Comparison of ENCODE assay signal across 10 mouse cellular contexts in genomic region chr5:117133446-117134065, GRCm38 (mm10). TPM values are rescaled to one million over a fixed set of nuclear protein-coding genes. Genes with fewer than 3 reads are reported as not detected.
A peak's percentile ranks its signal among the peaks of the same experiment; 100 is the strongest.
DNase-seq lines count a peak whose midpoint lies in the region; ATAC-seq and TF ChIP-seq lines count a peak whose summit lies in the region.
"Had no signal": no experiment of that assay in that cellular context is flagged by ENCODE, and none has a peak within 500 bp of the region (broad histone marks: within the 10 kb centered on the region; RNA-seq: fewer than 3 reads in every experiment).

No protein-coding gene starts in this region.

- no peak for TF ChIP-seq CTCF in hindbrain, postnatal 0 days (IDR thresholded peaks at IDR 0.05; ENCODE audit: low read depth)

- peaks cover 28 to 36% of the 10 kb centered on the region in 2 experiments for H3K4me1 ChIP-seq in heart, embryonic 14.5 days (ENCODE audit: control insufficient read depth in 2 of 2, insufficient read depth in 2 of 2, low read length in 2 of 2)
- H3K4me1 ChIP-seq in lung, embryonic 16.5 days (replicated peaks; ENCODE audit: control insufficient read depth, insufficient read depth, low read length): peaks cover 32% of the 10 kb centered on the region
- H3K4me1 ChIP-seq in stomach, embryonic 16.5 days (ENCODE audit: control insufficient read depth, insufficient read depth, low read length): peaks cover 37% of the 10 kb centered on the region
- no peaks in the 10 kb centered on the region for H3K4me1 ChIP-seq in hindbrain, postnatal 0 days (ENCODE audit: insufficient read depth, low read length)

- no peaks in the 10 kb centered on the region for H3K36me3 ChIP-seq in heart, embryonic 14.5 days (ENCODE audit: control insufficient read depth, insufficient read depth, low read length)
- H3K36me3 ChIP-seq in lung, embryonic 16.5 days (ENCODE audit: control insufficient read depth, insufficient read depth, low read length): no peaks in the 10 kb centered on the region
- no peaks in the 10 kb centered on the region for H3K36me3 ChIP-seq in stomach, embryonic 16.5 days (ENCODE audit: control insufficient read depth, insufficient read depth, low read length)
- H3K36me3 ChIP-seq in hindbrain, postnatal 0 days (ENCODE audit: insufficient read depth, low read length): no peaks in the 10 kb centered on the region
- H3K36me3 ChIP-seq: embryonic facial prominence, embryonic 12.5 days; midbrain, embryonic 12.5 days had no signal

- H3K9ac ChIP-seq in heart, embryonic 14.5 days (ENCODE audit: low read length): no peak overlapping the region
- peak overlapping the region; percentile 52 for H3K9ac ChIP-seq in lung, embryonic 16.5 days (ENCODE audit: low read length)
- peak overlapping the region; percentile 57 for H3K9ac ChIP-seq in stomach, embryonic 16.5 days (ENCODE audit: low read length)
- H3K9ac ChIP-seq in hindbrain, postnatal 0 days (replicated peaks; ENCODE audit: low read length): no peak overlapping the region
- H3K9ac ChIP-seq: embryonic facial prominence, embryonic 12.5 days; midbrain, embryonic 12.5 days had no signal

- WGBS in heart, embryonic 14.5 days: 58% methylated on average over 17 of the region's 17 CpGs
- 42% methylated on average over 17 of the region's 17 CpGs for WGBS in lung, embryonic 16.5 days
- 66% methylated on average over 17 of the region's 17 CpGs for WGBS in stomach, embryonic 16.5 days
- WGBS in hindbrain, postnatal 0 days: 87% methylated on average over 17 of the region's 17 CpGs

- peak; percentile 34 for DNase-seq in adrenal gland, postnatal 14 days
- DNase-seq in adrenal gland, adult 2 months: no peak
- no peak for DNase-seq in cerebellum, adult 9-11 months
- DNase-seq in hindbrain, postnatal 0 days (ENCODE audit: low spot score): no peak
- DNase-seq in testis, postnatal 10 days (ENCODE audit: low spot score): no peak

- H3K9me3 ChIP-seq in heart, embryonic 14.5 days (ENCODE audit: control insufficient read depth, low read length): no peaks in the 10 kb centered on the region
- H3K9me3 ChIP-seq in lung, embryonic 16.5 days (ENCODE audit: control insufficient read depth, low read length): no peaks in the 10 kb centered on the region
- no peaks in the 10 kb centered on the region for H3K9me3 ChIP-seq in stomach, embryonic 16.5 days (replicated peaks; ENCODE audit: control insufficient read depth, low read length)
- H3K9me3 ChIP-seq in hindbrain, postnatal 0 days (ENCODE audit: low read length): no peaks in the 10 kb centered on the region
- H3K9me3 ChIP-seq: embryonic facial prominence, embryonic 12.5 days; midbrain, embryonic 12.5 days had no signal

- no peaks in the 10 kb centered on the region for H3K27me3 ChIP-seq in heart, embryonic 14.5 days (ENCODE audit: control insufficient read depth, insufficient read depth, low read length)
- no peaks in the 10 kb centered on the region for H3K27me3 ChIP-seq in lung, embryonic 16.5 days (ENCODE audit: control insufficient read depth, insufficient read depth, low read depth, low read length)
- H3K27me3 ChIP-seq in stomach, embryonic 16.5 days (ENCODE audit: control insufficient read depth, insufficient read depth, low read length): no peaks in the 10 kb centered on the region
- H3K27me3 ChIP-seq in hindbrain, postnatal 0 days (ENCODE audit: insufficient read depth, low read length): no peaks in the 10 kb centered on the region
- H3K27me3 ChIP-seq: embryonic facial prominence, embryonic 12.5 days; midbrain, embryonic 12.5 days had no signal

- no peak for ATAC-seq in heart, embryonic 14.5 days (ENCODE audit: insufficient number of reproducible peaks, insufficient read depth, low FRiP score, low read depth)
- peak; percentile 58 for ATAC-seq in lung, embryonic 16.5 days (ENCODE audit: low read depth)
- ATAC-seq in stomach, embryonic 16.5 days (ENCODE audit: insufficient read depth, low FRiP score): 0 out of 2 replicates have a peak, but pooled peaks have one; percentile 27
- no peak for ATAC-seq in hindbrain, postnatal 0 days

- peak overlapping the region; percentile 1; the same call in 1 of the 2 replicates for H3K4me2 ChIP-seq in heart, embryonic 14.5 days (ENCODE audit: low read length)
- H3K4me2 ChIP-seq in lung, embryonic 16.5 days (ENCODE audit: low read depth, low read length): peak overlapping the region; percentile 13
- peak overlapping the region; percentile 34; the same call in 1 of the 2 replicates for H3K4me2 ChIP-seq in stomach, embryonic 16.5 days (ENCODE audit: low read depth, low read length)
- H3K4me2 ChIP-seq in hindbrain, postnatal 0 days (ENCODE audit: low read depth, low read length): no peak overlapping the region
- H3K4me2 ChIP-seq: embryonic facial prominence, embryonic 12.5 days; midbrain, embryonic 12.5 days had no signal

- no peak overlapping the region for H3K4me3 ChIP-seq in heart, embryonic 14.5 days (ENCODE audit: control insufficient read depth in 1 of 2, insufficient read depth in 1 of 2, low read depth in 1 of 2, low read length in 2 of 2)
- H3K4me3 ChIP-seq in lung, embryonic 16.5 days (ENCODE audit: low read length): peak overlapping the region; percentile 34
- H3K4me3 ChIP-seq in stomach, embryonic 16.5 days (replicated peaks; ENCODE audit: low read length): peak overlapping the region; percentile 22
- H3K4me3 ChIP-seq in hindbrain, postnatal 0 days (ENCODE audit: low read length): no peak overlapping the region
- H3K4me3 ChIP-seq: embryonic facial prominence, embryonic 12.5 days; midbrain, embryonic 12.5 days had no signal

- peak overlapping the region; percentile 17 to 70; a peak in 2 of 4 replicates for H3K27ac ChIP-seq in heart, embryonic 14.5 days (replicated peaks in 1 of 2; ENCODE audit: control insufficient read depth in 1 of 2, insufficient read depth in 1 of 2, low read depth in 2 of 2, low read length in 2 of 2)
- H3K27ac ChIP-seq in lung, embryonic 16.5 days (ENCODE audit: low read length): peak overlapping the region; percentile 97
- H3K27ac ChIP-seq in stomach, embryonic 16.5 days (ENCODE audit: low read length): peak overlapping the region; percentile 66
- no peak overlapping the region for H3K27ac ChIP-seq in hindbrain, postnatal 0 days
- H3K27ac ChIP-seq: embryonic facial prominence, embryonic 12.5 days; midbrain, embryonic 12.5 days had no signal

RNA-seq across cellular contexts. Expression of gene Taok3, which starts 13.6 kb away (rescaled TPM):
- total RNA-seq in adrenal gland, postnatal 14 days (2021): 29.8 and 35.4 TPM in 2 replicates
- total RNA-seq in adrenal gland, adult 2 months (2021): 10 to 100 TPM; 30.9 to 36.0 TPM
- polyA plus RNA-seq in adrenal gland, adult 2 months (2012; rRNA removed): 5.4 and 9.0 TPM in 2 replicates
- polyA plus RNA-seq in heart, embryonic 14.5 days (2014; fragmentation: Nextera tagmentation; extraction: Ambion mirVana): 8.9 and 10.3 TPM in 2 replicates
- polyA plus RNA-seq in lung, embryonic 16.5 days (2015; fragmentation: Nextera tagmentation; extraction: Ambion mirVana): 33.5 and 37.1 TPM in 2 replicates
- polyA plus RNA-seq in stomach, embryonic 16.5 days (2015; fragmentation: Nextera tagmentation; extraction: Ambion mirVana): 33.1 TPM in 2 replicates
- total RNA-seq in hindbrain, postnatal 0 days (2014; rRNA removed): 21.0 and 27.3 TPM in 2 replicates
- 50.2 and 51.9 TPM in 2 replicates for polyA plus RNA-seq in hindbrain, postnatal 0 days (2015; fragmentation: Nextera tagmentation; extraction: Ambion mirVana)

RNA-seq across cellular contexts. Expression of gene Suds3, which starts 17.6 kb away (rescaled TPM):
- 88.4 and 109 TPM in 2 replicates for total RNA-seq in adrenal gland, postnatal 14 days (2021)
- 100 to 1,000 TPM; 106 to 144 TPM for total RNA-seq in adrenal gland, adult 2 months (2021)
- polyA plus RNA-seq in adrenal gland, adult 2 months (2012; rRNA removed): 61.5 and 68.0 TPM in 2 replicates
- 26.3 and 32.6 TPM in 2 replicates for polyA plus RNA-seq in heart, embryonic 14.5 days (2014; fragmentation: Nextera tagmentation; extraction: Ambion mirVana)
- polyA plus RNA-seq in lung, embryonic 16.5 days (2015; fragmentation: Nextera tagmentation; extraction: Ambion mirVana): 56.9 and 63.4 TPM in 2 replicates
- 42.7 and 46.2 TPM in 2 replicates for polyA plus RNA-seq in stomach, embryonic 16.5 days (2015; fragmentation: Nextera tagmentation; extraction: Ambion mirVana)
- total RNA-seq in hindbrain, postnatal 0 days (2014; rRNA removed): 83.4 and 99.7 TPM in 2 replicates
- 65.4 and 68.1 TPM in 2 replicates for polyA plus RNA-seq in hindbrain, postnatal 0 days (2015; fragmentation: Nextera tagmentation; extraction: Ambion mirVana)

Comparison
In these comparisons a context has a peak if more than half of its experiments do, and no peak if none do; other contexts are left out.
1. ATAC-seq: peak in lung, embryonic 16.5 days (single experiment) and stomach, embryonic 16.5 days (single experiment); none in heart, embryonic 14.5 days (single experiment) and hindbrain, postnatal 0 days (single experiment).
2. H3K4me3 ChIP-seq: peak in lung, embryonic 16.5 days (single experiment) and stomach, embryonic 16.5 days (single experiment); none in heart, embryonic 14.5 days (0 of 2) and hindbrain, postnatal 0 days (single experiment).
3. H3K9ac ChIP-seq: peak in lung, embryonic 16.5 days (single experiment) and stomach, embryonic 16.5 days (single experiment); none in heart, embryonic 14.5 days (single experiment) and hindbrain, postnatal 0 days (single experiment).